Mouse (Mus musculus): ENCODE results near the gene Kpna7.

Gene Kpna7

GRCm38 (mm10) chr5:145008878-145009659 is 74.8 kb downstream of the Kpna7 start:
- CTCF ChIA-PET = interaction anchor here in 2 of 4 experiments (0.6 to 0.7 kb wide), 2 partner anchors 199 to 831 kb away, joined by 3 read pairs; no protein-coding TSS in a partner anchor
- POLR2A ChIA-PET = interaction anchor here in 2 of 4 experiments (0.7 kb wide), 2 partner anchors 13 to 321 kb away, joined by 3 to 4 read pairs; no protein-coding TSS in a partner anchor

- ChIA-PET CTCF (no interaction called here), POLR2A (interaction anchor here in 2 of 4 experiments (0.6 to 0.8 kb wide), 2 partner anchors 17 to 635 kb away, joined by 3 to 5 read pairs; no protein-coding TSS in a partner anchor)
Measured at GRCm38 (mm10) chr5:145005596-145005995, 78.2 kb downstream of the Kpna7 start.

GRCm38 (mm10) chr5:145004495-145004894 is 79.3 kb downstream of the Kpna7 start:
- POLR2A ChIA-PET = interaction anchor here in 1 of 4 experiments (0.8 kb wide), 1 partner anchor 16 kb away, joined by 3 read pairs; no protein-coding TSS in a partner anchor
- CTCF ChIA-PET = interaction anchor here in 1 of 4 experiments (0.7 kb wide), 1 partner anchor 236 kb away, joined by 3 read pairs; no protein-coding TSS in a partner anchor

GRCm38 (mm10) chr5:145003362-145003761 is 80.5 kb downstream of the Kpna7 start:
- POLR2A ChIA-PET = no interaction called here
- CTCF ChIA-PET = interaction anchor here in 1 of 4 experiments (0.6 to 1.3 kb wide), 2 partner anchors 55 to 66 kb away, joined by 3 to 4 read pairs; no protein-coding TSS in a partner anchor

GRCm38 (mm10) chr5:144998491-144998890 is 85.3 kb downstream of the Kpna7 start:
- ChIA-PET CTCF (interaction anchor here in 3 of 4 experiments (0.6 to 2.0 kb wide), 6 partner anchors 10 to 1677 kb away, joined by 3 to 7 read pairs (median 4); no protein-coding TSS in a partner anchor), POLR2A (no interaction called here)

- ChIA-PET CTCF (interaction anchor here in 3 of 4 experiments (0.6 to 2.1 kb wide), 4 partner anchors 11 to 130 kb away, joined by 3 to 8 read pairs (median 4); no protein-coding TSS in a partner anchor), POLR2A (no interaction called here)
Measured at GRCm38 (mm10) chr5:144990481-144990880, 93.3 kb downstream of the Kpna7 start.

- ChIA-PET POLR2A (interaction anchor here in 1 of 4 experiments (1.9 kb wide), 1 partner anchor 115 kb away, joined by 10 read pairs; no protein-coding TSS in a partner anchor), CTCF (interaction anchor here in 3 of 4 experiments (0.6 to 2.1 kb wide), 10 partner anchors 11 to 134 kb away, joined by 3 to 8 read pairs (median 4); partner anchors contain the start of genes Arpc1a (in 1 of the 3) and Kpna7 (in 1 of the 3))
Measured at GRCm38 (mm10) chr5:144990051-144990450, 93.8 kb downstream of the Kpna7 start.

GRCm38 (mm10) chr5:144989061-144989405 is 94.8 kb downstream of the Kpna7 start:
- ChIA-PET CTCF (interaction anchor here (0.5 to 2.5 kb wide), 67 partner anchors 8 to 1781 kb away, joined by 3 to 31 read pairs (median 5); partner anchors contain the start of genes Arpc1a (in 2 of the 4), Kpna7 (in 2 of the 4) and Smurf1 (in 2 of the 4)), POLR2A (interaction anchor here in 3 of 4 experiments (0.5 to 1.9 kb wide), 25 partner anchors 12 to 225 kb away, joined by 3 to 11 read pairs (median 4); partner anchors contain the start of genes Arpc1b (in 2 of the 3), Smurf1 (in 1 of the 3) and Trrap (in 1 of the 3))

- CTCF ChIA-PET = interaction anchor here (0.5 to 2.5 kb wide), 82 partner anchors 9 to 1782 kb away, joined by 3 to 31 read pairs (median 4); partner anchors contain the start of genes Arpc1a (in 2 of the 4), Kpna7 (in 2 of the 4) and Smurf1 (in 2 of the 4)
- POLR2A ChIA-PET = interaction anchor here (0.5 to 1.9 kb wide), 42 partner anchors 12 to 225 kb away, joined by 3 to 11 read pairs (median 3); partner anchors contain the start of genes Arpc1b (in 2 of the 4), Smurf1 (in 2 of the 4) and Trrap (in 1 of the 4)
Measured at GRCm38 (mm10) chr5:144988340-144989060, 95.3 kb downstream of the Kpna7 start.

- CTCF ChIA-PET = interaction anchor here in 3 of 4 experiments (0.6 to 2.5 kb wide), 8 partner anchors 72 to 698 kb away, joined by 3 to 31 read pairs (median 8); no protein-coding TSS in a partner anchor
- POLR2A ChIA-PET = interaction anchor here in 3 of 4 experiments (0.6 to 1.9 kb wide), 11 partner anchors 14 to 196 kb away, joined by 3 to 6 read pairs (median 3); partner anchors contain the start of genes Arpc1b (in 1 of the 3) and Smurf1 (in 1 of the 3)
Measured at GRCm38 (mm10) chr5:144987561-144987960, 96.3 kb downstream of the Kpna7 start.

- CTCF ChIA-PET = interaction anchor here in 3 of 4 experiments (0.5 to 1.8 kb wide), 10 partner anchors 11 to 1275 kb away, joined by 3 to 10 read pairs (median 3); partner anchors contain the start of gene Smurf1 (in 1 of the 3)
- POLR2A ChIA-PET = interaction anchor here in 1 of 4 experiments (0.9 kb wide), 1 partner anchor 45 kb away, joined by 3 read pairs; no protein-coding TSS in a partner anchor
Measured at GRCm38 (mm10) chr5:144984839-144985238, 99.0 kb downstream of the Kpna7 start.

GRCm38 (mm10) chr5:144983227-144983626 is 100.6 kb downstream of the Kpna7 start:
- ChIA-PET CTCF (interaction anchor here (0.6 to 2.1 kb wide), 40 partner anchors 8 to 460 kb away, joined by 3 to 12 read pairs (median 4); partner anchors contain the start of gene Smurf1 (in 3 of the 4)), POLR2A (interaction anchor here in 3 of 4 experiments (0.5 to 1.5 kb wide), 6 partner anchors 8 to 109 kb away, joined by 3 to 5 read pairs (median 4); partner anchors contain the start of gene Smurf1 (in 1 of the 3))

GRCm38 (mm10) chr5:144979110-144979509 is 104.7 kb downstream of the Kpna7 start:
- ChIA-PET POLR2A (interaction anchor here in 1 of 4 experiments (0.6 to 1.8 kb wide), 2 partner anchors 14 to 236 kb away, joined by 3 to 4 read pairs; no protein-coding TSS in a partner anchor), CTCF (interaction anchor here in 1 of 4 experiments (0.7 kb wide), 1 partner anchor 21 kb away, joined by 4 read pairs; no protein-coding TSS in a partner anchor)

GRCm38 (mm10) chr5:144978533-144979107 is 105.2 kb downstream of the Kpna7 start:
- CTCF ChIA-PET = interaction anchor here in 1 of 4 experiments (1.0 kb wide), 1 partner anchor 72 kb away, joined by 3 read pairs; no protein-coding TSS in a partner anchor
- POLR2A ChIA-PET = interaction anchor here in 1 of 4 experiments (1.8 kb wide), 1 partner anchor 14 kb away, joined by 4 read pairs; no protein-coding TSS in a partner anchor

GRCm38 (mm10) chr5:144971266-144971665 is 112.6 kb downstream of the Kpna7 start:
- POLR2A ChIA-PET = interaction anchor here in 1 of 4 experiments (1.1 kb wide), 1 partner anchor 12 kb away, joined by 3 read pairs; no protein-coding TSS in a partner anchor
- CTCF ChIA-PET = interaction anchor here (1.0 to 2.2 kb wide), 12 partner anchors 12 to 181 kb away, joined by 3 to 7 read pairs (median 4); no protein-coding TSS in a partner anchor

- POLR2A ChIA-PET = interaction anchor here in 3 of 4 experiments (0.5 to 3.1 kb wide), 34 partner anchors 8 to 767 kb away, joined by 3 to 11 read pairs (median 4); partner anchors contain the start of genes Baiap2l1 (in 1 of the 3), Tmem130 (in 1 of the 3), Trrap (in 1 of the 3) and Zkscan5 (in 1 of the 3)
Measured at GRCm38 (mm10) chr5:144965639-144966351, 118.0 kb downstream of the Kpna7 start, which contains the start of gene Smurf1. Smurf1 (minus strand) TSS chr5:144965847.

More at GRCm38 (mm10) chr5:144965639-144966351, 118.0 kb downstream of the Kpna7 start, which contains the start of gene Smurf1:
- CTCF ChIA-PET = interaction anchor here in 3 of 4 experiments (0.6 to 3.1 kb wide), 20 partner anchors 9 to 419 kb away, joined by 3 to 20 read pairs (median 4); partner anchors contain the start of gene Trrap (in 1 of the 3)
